Mouse (Mus musculus) midbrain, postnatal 0 days (tissue): ENCODE results near the gene Uri1. TPM values are rescaled to one million over a fixed set of nuclear protein-coding genes. Genes with fewer than 3 reads are reported as not detected.
A peak's percentile ranks its signal among the peaks of the same experiment; 100 is the strongest.

ENCODE experiments used
- ATAC-seq: fragments of 200-750 bp; cut with Nextera tagmentation; 2 replicates; pipeline ENCODE4 v1.8.0; 2017; ENCODE audit warnings: moderate number of reproducible peaks, mild to moderate bottlenecking, moderate TSS enrichment, moderate library complexity; ENCODE audit not compliant: low FRiP score
- DNase-seq: peaks from one replicate; pipeline ENCODE4 v3.0.0-alpha.2; 2015; ENCODE audit warnings: low spot score
- H3K27ac ChIP-seq: fragments of 300-500 bp; sonication (generic); 2 replicates; pipeline ENCODE4 v1.5.1; 2014; ENCODE audit warnings: low read depth, mild to moderate bottlenecking, low read length, mixed read lengths
- H3K27me3 ChIP-seq: fragments of 300-500 bp; sonication (generic); 2 replicates; pipeline ENCODE4 v1.6.1; 2014; ENCODE audit warnings: low read length, control low read depth, mixed read lengths; ENCODE audit not compliant: insufficient read depth
- H3K36me3 ChIP-seq: fragments of 300-500 bp; sonication (generic); 2 replicates; pipeline ENCODE4 v1.6.1; 2014; ENCODE audit warnings: low read length, control low read depth, mixed read lengths; ENCODE audit not compliant: insufficient read depth
- H3K4me1 ChIP-seq: fragments of 300-500 bp; sonication (generic); 2 replicates; pipeline ENCODE4 v1.6.1; 2014; ENCODE audit warnings: mild to moderate bottlenecking, control low read depth, antibody characterized with exemption, low read length, mixed read lengths; ENCODE audit not compliant: insufficient read depth
- H3K4me2 ChIP-seq: fragments of 300-500 bp; sonication (generic); 2 replicates; pipeline ENCODE4 v1.6.1; 2014; ENCODE audit warnings: low read depth, mild to moderate bottlenecking, low read length, mixed read lengths; ENCODE audit not compliant: poor library complexity, severe bottlenecking
- H3K4me3 ChIP-seq: fragments of 300-500 bp; sonication (generic); 2 replicates; pipeline ENCODE4 v1.5.1; 2014; ENCODE audit warnings: low read depth, mild to moderate bottlenecking, low read length, moderate library complexity
- H3K9ac ChIP-seq: fragments of 300-500 bp; sonication (generic); replicated peaks from 2 replicates; pipeline ENCODE4 v1.6.1; 2014; ENCODE audit warnings: mild to moderate bottlenecking, low read length, moderate library complexity, mixed read lengths; ENCODE audit not compliant: poor library complexity, severe bottlenecking
- H3K9me3 ChIP-seq: fragments of 300-500 bp; sonication (generic); 2 replicates; pipeline ENCODE4 v1.6.1; 2016; ENCODE audit warnings: low read length, control low read depth
- CTCF ChIP-seq: IDR thresholded peaks from 2 replicates; pipeline ENCODE4 v1.5.1; 2016; ENCODE audit warnings: antibody characterized with exemption, mild to moderate bottlenecking
- WGBS: fragments of 180-500 bp; shearing (Covaris S2); extraction: QIAGEN DNeasy Blood & Tissue Kit; methylation state at CpG from one replicate; pipeline ENCODE4 v1.1.7; 2014; 5-methylcytosine and 5-hydroxymethylcytosine counted together
- polyA plus RNA-seq: library from polyadenylated mRNA; unstranded; fragments of >200 nt; fragmentation: Nextera tagmentation; extraction: Ambion mirVana; gene quantifications from 2 replicates; pipeline ENCODE4 v1.2.1, GENCODE M21; 2015
- total RNA-seq: library from RNA; depleted of rRNA; stranded (reverse); fragments of >200 nt; gene quantifications from 2 replicates; pipeline ENCODE4 v1.2.3, GENCODE M21; 2014; rRNA removed

The Uri1 gene
- total RNA-seq (31.7 and 38.2 TPM in 2 replicates), polyA plus RNA-seq (36.1 and 38.4 TPM in 2 replicates)

DNA sequence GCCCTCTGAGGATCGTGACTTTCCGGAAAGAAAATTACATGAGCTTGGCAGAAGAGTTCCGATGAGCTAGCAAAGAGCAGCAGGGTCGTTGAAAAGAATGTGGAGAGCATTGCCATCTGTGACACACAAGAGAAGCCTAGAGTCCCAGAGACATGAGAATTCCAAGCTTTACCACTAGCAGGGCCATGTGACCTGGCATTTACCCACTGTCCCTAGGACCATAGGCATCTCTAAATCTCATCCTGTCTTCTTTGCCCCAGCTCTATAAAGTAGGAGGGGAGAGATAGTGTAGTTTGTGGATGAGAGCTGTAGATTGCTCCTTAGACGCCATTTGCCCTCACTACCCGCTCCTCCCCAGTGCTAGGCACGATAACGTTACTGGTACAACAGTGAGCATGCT is at the start of gene Uri1:
Gene Uri1 (minus strand): TSS at position 101 of the 400 bp plus-strand sequence.
- Histone ChIP-seq H3K4me1 (no peaks in the 10 kb centered on the region), H3K27ac (no peak within 1 kb of the TSS), H3K36me3 (no peaks in the 10 kb centered on the region), H3K27me3 (no peaks in the 10 kb centered on the region), H3K9me3 (no peaks in the 10 kb centered on the region), H3K4me2 (no peak within 1 kb of the TSS), H3K9ac (no peak within 1 kb of the TSS), H3K4me3 (no peak within 1 kb of the TSS)
- DNase-seq, result no peak
- WGBS, result 87% methylated on average over 8 of the region's 8 CpGs
- no peak for ATAC-seq
- TF ChIP-seq CTCF, result no peak

DNA sequence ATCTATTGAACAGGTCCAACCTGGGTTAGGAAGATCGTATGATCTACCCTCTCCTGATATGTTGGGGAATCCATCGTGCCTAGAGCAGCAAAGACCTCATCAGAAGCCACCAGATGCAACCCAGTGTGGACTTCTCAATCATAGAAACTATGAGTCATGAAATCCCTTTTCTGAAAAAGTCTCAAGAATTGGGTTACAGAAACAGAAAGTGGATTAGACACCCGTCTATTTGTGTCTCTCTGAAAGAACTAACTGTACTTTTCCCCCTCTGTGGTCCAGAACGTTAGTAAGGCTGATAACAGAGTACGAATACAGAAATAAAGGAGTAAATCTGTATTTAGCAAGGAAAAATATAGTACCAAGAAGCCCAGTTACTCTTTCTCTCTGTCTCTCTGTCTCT is 47.7 kb upstream of the Uri1 start:
- no peak for ATAC-seq
- no peaks in the 10 kb centered on the region for H3K27me3 ChIP-seq
- no peak overlapping the region for H3K4me3 ChIP-seq
- TF ChIP-seq CTCF, result no peak
- DNase-seq, result no peak
- no peaks in the 10 kb centered on the region for H3K36me3 ChIP-seq
- 77% methylated on average over 5 of the region's 5 CpGs for WGBS
- peaks cover 6% of the 10 kb centered on the region for H3K4me1 ChIP-seq
- no peak overlapping the region for H3K4me2 ChIP-seq
- no peaks in the 10 kb centered on the region for H3K9me3 ChIP-seq
- no peak overlapping the region for H3K27ac ChIP-seq
- no peak overlapping the region for H3K9ac ChIP-seq

DNA sequence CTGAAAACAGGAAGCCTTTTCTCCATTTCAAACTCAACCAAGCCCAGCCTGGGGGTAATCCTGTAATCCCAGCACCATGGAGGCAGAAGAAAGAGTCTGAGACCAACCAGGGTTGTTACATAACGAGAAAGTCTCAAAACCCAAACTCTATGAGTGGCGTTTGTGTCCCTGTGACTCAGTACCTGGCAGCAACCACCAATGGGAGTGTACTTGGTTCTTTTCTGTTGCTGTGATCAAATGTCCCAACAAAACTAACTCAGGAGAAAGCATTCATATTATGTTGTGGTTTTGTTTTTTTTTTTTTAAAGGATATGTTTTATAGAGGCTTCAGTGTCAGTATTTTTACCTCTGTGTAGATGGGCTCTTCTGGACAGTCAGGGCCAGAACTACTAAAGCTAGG is 47.3 kb upstream of the Uri1 start:
- no peak overlapping the region for H3K27ac ChIP-seq
- H3K4me2 ChIP-seq, result no peak overlapping the region
- WGBS, result 35% methylated on average over 2 of the region's 2 CpGs
- no peak for DNase-seq
- no peak overlapping the region for H3K4me3 ChIP-seq
- peaks cover 6% of the 10 kb centered on the region for H3K4me1 ChIP-seq
- no peak for TF ChIP-seq CTCF
- no peaks in the 10 kb centered on the region for H3K27me3 ChIP-seq
- H3K36me3 ChIP-seq, result no peaks in the 10 kb centered on the region
- no peak overlapping the region for H3K9ac ChIP-seq
- no peaks in the 10 kb centered on the region for H3K9me3 ChIP-seq
- no peak for ATAC-seq

DNA sequence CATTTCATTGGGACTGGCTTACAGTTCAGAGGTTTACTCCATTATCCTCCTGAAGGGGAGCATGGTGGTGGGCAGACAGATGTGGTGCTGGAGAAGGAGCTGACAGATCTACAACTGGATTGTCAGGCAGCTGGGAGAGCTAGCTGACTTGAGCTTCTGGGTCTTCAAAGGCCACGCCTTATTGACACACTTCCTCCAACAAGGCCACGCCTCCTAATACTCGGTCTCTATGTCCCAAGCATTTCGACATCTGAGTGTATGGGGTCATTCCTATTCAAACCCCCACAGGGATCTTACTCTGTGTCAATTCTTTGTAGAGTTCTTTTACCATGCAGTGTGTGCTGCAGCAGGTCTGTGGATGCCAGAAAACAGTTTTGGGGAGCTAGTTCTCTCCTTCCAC is 41.1 kb upstream of the Uri1 start:
- H3K4me1 ChIP-seq, result no peaks in the 10 kb centered on the region
- ATAC-seq (no peak), DNase-seq (no peak)
- WGBS, result 53% methylated on average over 4 of the region's 4 CpGs
- no peak overlapping the region for H3K9ac ChIP-seq
- no peak overlapping the region for H3K27ac ChIP-seq
- no peak overlapping the region for H3K4me2 ChIP-seq
- H3K27me3 ChIP-seq, result no peaks in the 10 kb centered on the region
- no peak overlapping the region for H3K4me3 ChIP-seq
- no peaks in the 10 kb centered on the region for H3K36me3 ChIP-seq
- TF ChIP-seq CTCF, result no peak
- no peaks in the 10 kb centered on the region for H3K9me3 ChIP-seq

DNA sequence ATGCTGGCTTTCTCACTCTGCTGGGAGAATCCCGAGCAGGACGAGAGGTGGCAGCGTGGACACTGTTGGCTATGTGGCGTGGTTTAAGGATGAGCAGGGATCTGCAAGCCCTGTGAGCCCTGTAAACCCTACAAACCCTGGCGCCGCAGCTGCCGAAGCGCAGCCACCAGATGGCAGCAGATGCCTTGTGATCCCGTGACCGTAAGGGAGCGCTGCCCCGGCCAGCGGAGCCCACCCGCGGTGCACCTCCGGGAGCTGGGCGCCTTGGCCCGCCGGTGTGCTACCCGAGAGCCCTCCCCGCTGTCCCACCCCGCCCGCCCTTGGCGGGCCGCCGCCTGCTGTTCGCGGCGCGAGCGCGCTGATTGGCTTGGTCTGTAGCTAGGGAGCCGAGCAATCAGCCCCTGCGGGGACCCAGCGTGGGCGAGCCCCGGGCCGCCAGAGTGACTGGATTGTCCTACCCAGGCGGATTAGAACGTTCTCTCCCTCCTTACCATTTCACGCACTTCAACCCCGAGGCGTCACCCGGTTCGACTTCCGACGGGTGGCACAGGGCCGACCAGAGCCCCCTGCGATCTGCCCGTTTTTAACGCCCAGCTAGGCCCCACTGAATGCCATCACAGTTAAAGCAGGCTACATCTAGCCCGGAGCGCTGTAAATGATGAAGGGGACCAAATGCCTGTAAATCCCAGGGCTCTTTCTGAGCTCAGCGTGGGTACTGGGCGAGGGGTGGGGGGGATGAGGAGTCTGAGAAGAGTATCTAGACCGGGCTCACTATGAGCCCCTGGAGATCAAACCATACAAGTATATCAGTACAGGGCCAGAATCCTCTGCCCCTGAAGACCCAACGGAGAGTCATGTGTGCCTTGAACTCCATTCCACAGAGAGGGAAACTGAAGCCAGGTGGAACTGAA is 38.0 kb upstream of the Uri1 start:
- Histone ChIP-seq H3K36me3 (no peaks in the 10 kb centered on the region), H3K4me1 (peaks cover 3% of the 10 kb centered on the region; the same call in 1 of the 2 replicates), H3K27me3 (no peaks in the 10 kb centered on the region), H3K9me3 (no peaks in the 10 kb centered on the region), H3K27ac (peak overlapping the region; percentile 62), H3K4me3 (peak overlapping the region; percentile 58), H3K9ac (peak overlapping the region; percentile 81), H3K4me2 (peak overlapping the region; percentile 71)
- DNase-seq (peak; percentile 94), ATAC-seq (peak; percentile 88)
- TF ChIP-seq CTCF, result peak; percentile 88
- 1% methylated on average over 57 of the region's 57 CpGs for WGBS

DNA sequence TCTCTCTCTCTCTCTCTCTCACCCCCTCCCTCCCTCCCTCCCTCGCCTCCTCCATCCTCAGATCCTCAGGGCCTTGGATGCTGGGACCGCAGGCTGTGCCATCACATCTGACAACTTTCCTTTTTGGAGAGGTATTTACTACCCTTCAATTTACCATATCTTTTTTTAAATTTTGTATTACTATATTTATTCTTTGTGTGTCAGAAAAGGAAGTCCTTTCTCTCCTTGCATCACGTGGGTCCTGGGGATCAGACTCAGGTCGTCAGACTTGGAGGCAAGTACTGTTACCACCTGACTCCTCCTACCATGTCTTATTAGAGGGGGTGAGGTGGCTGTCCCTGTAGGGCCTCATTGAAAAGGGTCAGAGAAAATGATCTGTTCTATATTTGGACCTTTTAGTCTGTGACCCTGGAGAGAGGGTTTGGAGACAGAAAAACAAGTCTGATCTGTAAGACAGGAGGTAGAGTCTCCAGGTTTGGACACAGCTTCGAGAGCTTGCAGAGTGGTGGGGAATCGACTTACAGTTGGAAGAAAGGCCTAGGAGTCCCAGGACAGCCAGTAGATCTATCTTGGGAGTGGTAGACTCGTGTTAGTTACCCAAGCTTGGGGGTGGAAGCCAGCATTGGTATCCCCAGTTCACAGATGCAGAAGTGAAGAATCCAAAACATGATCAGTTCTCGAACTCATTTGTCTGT is 36.4 kb upstream of the Uri1 start:
- Histone ChIP-seq H3K4me3 (no peak overlapping the region), H3K9ac (no peak overlapping the region), H3K27ac (no peak overlapping the region), H3K4me1 (peaks cover 3% of the 10 kb centered on the region; the same call in 1 of the 2 replicates), H3K36me3 (no peaks in the 10 kb centered on the region), H3K9me3 (no peaks in the 10 kb centered on the region), H3K4me2 (no peak overlapping the region), H3K27me3 (no peaks in the 10 kb centered on the region)
- DNase-seq (no peak), ATAC-seq (no peak)
- 78% methylated on average over 8 of the region's 8 CpGs for WGBS
- no peak for TF ChIP-seq CTCF
